Mouse (Mus musculus) bone marrow, adult 2 months (tissue): ENCODE measurements around the gene Zfp580.

Experiments used
- CTCF ChIP-seq: fragments of 200-500 bp; IDR thresholded peaks from 2 replicates; pipeline ENCODE4 v1.5.1; 2011; ENCODE audit warnings: low read length, control low read depth; ENCODE audit not compliant: control insufficient read depth, insufficient read depth
- POLR2A ChIP-seq: fragments of 200-500 bp; IDR thresholded peaks from 2 replicates; pipeline ENCODE4 v1.6.1; 2011; ENCODE audit warnings: low read depth, mild to moderate bottlenecking, control low read depth, low read length, borderline replicate concordance; ENCODE audit not compliant: control insufficient read depth

GRCm38 (mm10) chr7:5016920-5017319, 34.4 kb upstream of the Zfp580 start:
- TF ChIP-seq CTCF (no peak), POLR2A (no peak)
